ENCODE assay signal across 26 mouse cellular contexts in the genomic region with DNA sequence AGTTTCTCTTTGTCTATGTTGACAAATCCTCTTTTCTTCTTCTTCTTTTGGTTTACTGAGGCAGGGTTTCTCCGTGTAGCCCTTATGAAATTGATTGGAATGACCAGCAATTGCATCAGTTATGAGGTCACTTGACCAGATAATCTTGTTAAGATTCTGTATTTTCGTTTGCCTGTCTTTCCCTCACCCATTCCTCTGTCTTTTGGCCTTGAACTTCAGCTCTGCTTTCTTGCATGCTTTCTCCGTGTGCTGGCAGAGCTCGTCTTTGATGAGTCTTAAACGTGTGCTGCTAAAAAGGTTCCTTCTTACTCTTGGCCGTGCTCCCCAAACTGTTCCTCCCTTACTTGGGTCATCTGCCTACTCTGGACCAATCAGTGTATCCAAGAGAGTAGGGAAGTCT. TPM values are rescaled to one million over a fixed set of nuclear protein-coding genes. Genes with fewer than 3 reads are reported as not detected.
DNase-seq lines count a peak whose midpoint lies in the region; ATAC-seq and TF ChIP-seq lines count a peak whose summit lies in the region.
"Had no signal": no experiment of that assay in that cellular context is flagged by ENCODE, and none has a peak within 500 bp of the region (broad histone marks: within the 10 kb centered on the region; RNA-seq: fewer than 3 reads in every experiment).

No protein-coding gene starts in this region.

- H3K79me2 ChIP-seq in myocyte (ENCODE audit: control insufficient read depth, insufficient read depth): peaks cover 19% of the 10 kb centered on the region

- H3K9ac ChIP-seq in heart, embryonic 11.5 days (ENCODE audit: low read depth, low read length): no peak overlapping the region
- H3K9ac ChIP-seq: embryonic facial prominence, embryonic 15.5 days; forebrain, embryonic 12.5 days; forebrain, postnatal 0 days; hindbrain, embryonic 15.5 days; limb, embryonic 12.5 days; liver, embryonic 15.5 days; midbrain, embryonic 12.5 days had no signal

- peak overlapping the region; percentile 70 for H3K4me3 ChIP-seq in megakaryocyte, embryonic 14.5 days (replicated peaks)
- no peak overlapping the region for H3K4me3 ChIP-seq in myocyte
- H3K4me3 ChIP-seq in heart, embryonic 11.5 days (ENCODE audit: low read depth, low read length): no peak overlapping the region
- H3K4me3 ChIP-seq: embryonic facial prominence, embryonic 10.5 days; embryonic facial prominence, embryonic 15.5 days; forebrain, embryonic 12.5 days; hindbrain, embryonic 10.5 days; hindbrain, embryonic 15.5 days; limb, embryonic 12.5 days; liver, embryonic 15.5 days; midbrain, embryonic 12.5 days had no signal

- no peaks in the 10 kb centered on the region for H3K27me3 ChIP-seq in megakaryocyte, embryonic 14.5 days (replicated peaks)
- H3K27me3 ChIP-seq in myocyte (ENCODE audit: control insufficient read depth, insufficient read depth, insufficient read length): no peaks in the 10 kb centered on the region
- H3K27me3 ChIP-seq in heart, embryonic 11.5 days (ENCODE audit: control insufficient read depth, insufficient read depth, low read length): no peaks in the 10 kb centered on the region
- H3K27me3 ChIP-seq: embryonic facial prominence, embryonic 15.5 days; forebrain, embryonic 12.5 days; hindbrain, embryonic 15.5 days; limb, embryonic 12.5 days; midbrain, embryonic 12.5 days had no signal

- peaks cover 44% of the 10 kb centered on the region for H3K4me1 ChIP-seq in megakaryocyte, embryonic 14.5 days
- H3K4me1 ChIP-seq in heart, embryonic 11.5 days (ENCODE audit: control insufficient read depth, insufficient read depth, low read length): 0 out of 2 replicates have a peak, but pooled peaks cover 3% of the 10 kb centered on the region

- peak overlapping the region; percentile 12 for H3K4me2 ChIP-seq in myocyte (ENCODE audit: low read depth)
- no peak overlapping the region for H3K4me2 ChIP-seq in heart, embryonic 11.5 days
- H3K4me2 ChIP-seq: embryonic facial prominence, embryonic 15.5 days; forebrain, embryonic 12.5 days; hindbrain, embryonic 15.5 days; limb, embryonic 12.5 days; liver, embryonic 15.5 days; midbrain, embryonic 12.5 days had no signal

- H3K27ac ChIP-seq in heart, embryonic 11.5 days (ENCODE audit: low read depth, low read length): no peak overlapping the region
- H3K27ac ChIP-seq: embryonic facial prominence, embryonic 10.5 days; embryonic facial prominence, embryonic 15.5 days; forebrain, embryonic 12.5 days; hindbrain, embryonic 10.5 days; hindbrain, embryonic 15.5 days; limb, embryonic 12.5 days; liver, embryonic 15.5 days; midbrain, embryonic 12.5 days had no signal

- H3K9me3 ChIP-seq in megakaryocyte, embryonic 14.5 days: no peaks in the 10 kb centered on the region
- H3K9me3 ChIP-seq in heart, embryonic 11.5 days (replicated peaks; ENCODE audit: control insufficient read depth, low read length): no peaks in the 10 kb centered on the region
- H3K9me3 ChIP-seq: embryonic facial prominence, embryonic 10.5 days; embryonic facial prominence, embryonic 15.5 days; forebrain, embryonic 12.5 days; hindbrain, embryonic 10.5 days; hindbrain, embryonic 15.5 days; limb, embryonic 12.5 days; liver, embryonic 15.5 days; midbrain, embryonic 12.5 days had no signal

- no peak for TF ChIP-seq POLR2A in myocyte (IDR thresholded peaks at IDR 0.05; ENCODE audit: insufficient read length, low read depth)

- H3K36me3 ChIP-seq in megakaryocyte, embryonic 14.5 days (replicated peaks; ENCODE audit: low read length): peaks cover 69% of the 10 kb centered on the region
- H3K36me3 ChIP-seq in myocyte (ENCODE audit: control insufficient read depth, insufficient read depth): no peaks in the 10 kb centered on the region
- no peaks in the 10 kb centered on the region for H3K36me3 ChIP-seq in heart, embryonic 11.5 days (ENCODE audit: control insufficient read depth, insufficient read depth, low read length)
- H3K36me3 ChIP-seq: embryonic facial prominence, embryonic 10.5 days; embryonic facial prominence, embryonic 15.5 days; forebrain, embryonic 12.5 days; hindbrain, embryonic 10.5 days; hindbrain, embryonic 15.5 days; limb, embryonic 12.5 days; liver, embryonic 15.5 days; midbrain, embryonic 12.5 days had no signal

- no peak for ATAC-seq in megakaryocyte, adult 5-6 weeks (ENCODE audit: poor library complexity, severe bottlenecking)
- ATAC-seq in heart, embryonic 11.5 days (replicated peaks; ENCODE audit: insufficient number of reproducible peaks, low FRiP score, low TSS enrichment): no peak
- ATAC-seq: forebrain, postnatal 0 days; inflammation-experienced regulatory T-cells, adult 6 months had no signal

- DNase-seq in adrenal gland, adult 8-10 months: peak; percentile 31
- no peak for DNase-seq in layer of hippocampus, postnatal 36 days
- DNase-seq: B cell, adult 2 months; cerebellum, adult 18-20 months; cerebellum, postnatal 14 days; forebrain, postnatal 0 days; heart, postnatal 14 days; kidney, adult 11 months; kidney, postnatal 14 days; layer of hippocampus, adult 9-11 months; right cerebral cortex, postnatal 14 days; thymus, adult 18-20 months; thymus, postnatal 25 days had no signal

- no peak overlapping the region for H3ac ChIP-seq in myocyte (ENCODE audit: control insufficient read depth, insufficient read length)

- WGBS in heart, embryonic 11.5 days (ENCODE audit: insufficient replicate concordance): 77% methylated on average over 6 of the region's 6 CpGs

TF ChIP-seq in myocyte, 11 proteins besides CTCF, POLR2A, EP300 and RAD21:
- TF ChIP-seq CEBPB (IDR thresholded peaks at IDR 0.05; ENCODE audit: insufficient read depth, poor library complexity, severe bottlenecking) (peak; percentile 76), MYOG (IDR thresholded peaks at IDR 0.05; ENCODE audit: control insufficient read depth in 1 of 3, insufficient read depth in 1 of 3, insufficient read length in 2 of 3, low read depth in 2 of 3) (no peak)
TF ChIP-seq in myocyte: peak in this region for 1.

RNA-seq across cellular contexts. Expression of gene Pde5a, which starts 5.6 kb away (rescaled TPM):
- polyA plus RNA-seq in megakaryocyte, embryonic 14.5 days (2012; ENCODE audit: insufficient read depth, low replicate concordance): 9.4 and 10.1 TPM in 2 replicates
- total RNA-seq in megakaryocyte, adult 5-6 weeks (2015): 3.4 and 4.7 TPM in 2 replicates
- 2.8 and 7.8 TPM in 2 replicates for total RNA-seq in megakaryocyte, adult 5-6 weeks (2017)
- total RNA-seq in adrenal gland, adult 8-10 months (2022): 10 to 100 TPM; 32.8 to 65.1 (median 51.7) TPM
- 4.5 TPM for polyA plus RNA-seq in myocyte (2012; fragmentation: generic; extraction: Trizol)
- 1 to 10 TPM; 9.1 to 9.6 TPM for total RNA-seq in layer of hippocampus, postnatal 36 days (2021)
- polyA plus RNA-seq in heart, embryonic 11.5 days (2014; fragmentation: Nextera tagmentation; extraction: Ambion mirVana): 3.1 and 4.5 TPM in 2 replicates
